Mouse (Mus musculus): Measurements from ENCODE around the gene Tpm3.
"Not testable (repeated sequence)": the region's sequence is repeated elsewhere in the genome, so short reads cannot be mapped to it uniquely, and the experiment has no call there.

Tpm3 gene

DNA sequence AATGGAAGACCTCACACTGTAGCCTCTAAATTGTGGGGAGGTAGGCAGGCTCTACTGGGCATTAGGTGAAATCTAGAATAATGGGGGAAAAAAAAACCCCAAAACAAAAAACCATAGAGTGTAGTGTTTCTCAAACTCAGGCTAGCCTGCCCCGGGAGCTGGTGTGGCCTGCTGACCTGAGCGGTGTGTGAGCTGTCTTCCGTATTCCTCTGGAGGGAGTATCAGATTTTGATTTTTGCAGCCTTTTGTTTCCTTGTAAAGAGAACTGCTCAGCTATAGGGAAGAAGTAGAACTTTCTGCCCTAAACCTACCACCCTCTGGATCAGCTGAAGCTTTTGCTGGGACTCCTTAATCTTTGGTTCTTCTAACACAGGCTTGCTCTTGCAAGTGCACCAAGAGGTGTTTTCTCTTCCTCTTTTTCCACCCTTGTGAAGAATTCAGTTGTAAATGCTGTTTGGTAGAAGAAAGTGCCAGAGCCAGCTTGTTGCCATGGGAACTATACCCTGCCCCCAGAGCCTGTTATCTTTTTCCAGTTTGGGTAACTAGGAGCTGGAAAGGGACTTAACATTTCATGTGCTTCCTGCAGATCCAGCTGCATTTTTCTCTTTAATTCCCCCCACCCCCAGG is 11.4 kb downstream of the Tpm3 start:
- peak; percentile 71 to 86 for DNase-seq (ENCODE audit: low spot score in 2 of 2)

DNA sequence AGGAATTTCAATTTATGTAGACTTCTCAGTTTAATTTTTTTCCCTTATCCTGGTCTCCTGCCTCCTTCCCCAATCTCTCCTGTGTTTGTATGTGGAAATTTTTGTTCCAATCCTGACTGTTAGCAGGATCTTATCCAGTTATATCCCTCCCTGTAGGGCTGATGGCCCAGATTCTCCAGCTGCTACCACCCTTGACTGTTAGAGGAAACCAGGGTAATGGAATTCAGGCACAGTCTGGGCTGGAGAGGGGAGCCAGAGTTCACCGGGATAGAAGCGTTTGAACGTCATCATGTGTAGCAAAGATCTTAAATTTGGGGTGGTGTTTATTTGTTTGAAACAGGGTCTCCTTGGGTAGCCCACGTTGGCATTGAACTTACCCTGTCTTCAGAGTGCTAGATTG is 12.3 kb downstream of the Tpm3 start:
- DNase-seq (ENCODE audit: low spot score in 2 of 2) = no peak

DNA sequence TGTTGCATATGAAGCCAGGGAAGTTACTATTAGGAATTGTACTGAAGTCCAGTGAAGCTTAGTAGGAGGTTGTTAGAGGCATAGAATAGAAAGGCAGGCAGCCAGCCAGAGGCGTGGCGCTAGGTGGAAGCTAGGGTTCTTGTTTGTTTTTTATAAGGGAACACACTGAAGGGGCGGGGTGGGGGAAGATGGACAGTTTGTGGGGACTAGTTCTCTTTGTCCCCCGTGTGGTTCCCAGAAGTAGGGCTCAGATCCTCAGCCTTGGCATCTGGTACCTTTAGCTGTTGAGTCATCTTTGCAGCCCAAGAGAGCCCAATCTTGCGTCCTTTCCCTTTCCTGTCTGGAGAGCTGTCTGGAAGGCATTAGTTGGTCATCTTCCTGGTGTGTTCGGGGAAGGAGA is 12.8 kb downstream of the Tpm3 start:
- peak in 1 of 2 experiments; percentile 36 for DNase-seq (ENCODE audit: low spot score in 2 of 2)

DNA sequence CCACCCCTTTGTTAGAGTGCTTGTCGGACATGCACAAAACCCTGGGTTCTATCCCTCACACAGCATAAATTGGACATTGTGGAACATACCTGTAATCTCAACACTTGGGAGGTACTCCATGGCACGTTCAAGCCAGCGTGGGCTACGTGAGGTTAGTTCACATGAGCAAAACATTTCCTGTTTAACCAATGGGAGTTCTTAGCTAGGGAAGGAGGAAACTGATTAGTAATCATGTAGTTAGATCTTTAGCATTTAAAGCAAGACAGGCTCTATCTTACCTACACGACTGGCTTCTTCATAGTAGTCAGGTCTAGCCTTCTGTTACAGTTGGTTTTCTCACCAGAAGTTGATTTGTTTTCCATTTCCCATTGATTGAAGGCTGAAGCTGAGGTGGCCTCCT is 13.6 kb downstream of the Tpm3 start:
- DNase-seq (ENCODE audit: low spot score in 2 of 2) = no peak

DNA sequence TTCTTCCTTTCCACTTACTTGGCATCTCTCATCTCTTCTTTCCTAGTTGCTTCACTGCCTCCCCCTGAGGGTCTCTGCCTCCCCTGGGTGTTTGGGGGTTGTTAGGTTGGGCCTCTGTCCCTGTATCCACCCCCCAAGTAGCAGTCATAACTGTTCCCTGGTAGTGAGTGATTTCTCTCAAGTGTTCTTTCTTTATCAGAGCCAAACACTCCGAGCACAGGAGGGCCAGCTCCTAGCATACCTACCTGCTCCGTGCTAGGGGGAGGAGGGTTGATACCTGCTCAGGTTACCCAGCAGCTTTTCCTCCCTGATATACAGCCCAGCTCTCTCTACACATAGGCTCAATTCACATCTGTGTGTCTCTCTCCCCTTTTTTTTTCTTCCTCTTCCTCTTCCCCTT is 16.2 kb downstream of the Tpm3 start:
- no peak for DNase-seq (ENCODE audit: low spot score in 2 of 2)

DNA sequence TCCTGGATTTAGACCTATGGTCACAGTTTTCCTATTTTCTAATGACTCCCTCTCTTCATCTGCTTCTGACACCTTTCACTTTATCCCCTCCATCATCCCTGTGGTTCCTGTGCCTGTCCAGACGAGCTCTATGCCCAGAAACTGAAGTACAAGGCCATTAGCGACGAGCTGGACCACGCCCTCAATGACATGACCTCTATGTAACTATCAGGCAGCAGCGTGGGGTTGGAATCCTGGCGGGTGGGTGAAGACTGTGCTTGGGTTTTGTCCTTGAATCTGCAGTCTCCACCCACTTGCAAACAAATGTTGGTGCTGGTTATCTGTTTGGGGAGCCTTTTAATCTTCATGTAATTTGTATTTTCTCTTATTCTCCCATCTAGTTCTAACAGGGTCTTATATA is 18.4 kb downstream of the Tpm3 start:
- DNase-seq (ENCODE audit: low spot score in 2 of 2) = no peak

DNA sequence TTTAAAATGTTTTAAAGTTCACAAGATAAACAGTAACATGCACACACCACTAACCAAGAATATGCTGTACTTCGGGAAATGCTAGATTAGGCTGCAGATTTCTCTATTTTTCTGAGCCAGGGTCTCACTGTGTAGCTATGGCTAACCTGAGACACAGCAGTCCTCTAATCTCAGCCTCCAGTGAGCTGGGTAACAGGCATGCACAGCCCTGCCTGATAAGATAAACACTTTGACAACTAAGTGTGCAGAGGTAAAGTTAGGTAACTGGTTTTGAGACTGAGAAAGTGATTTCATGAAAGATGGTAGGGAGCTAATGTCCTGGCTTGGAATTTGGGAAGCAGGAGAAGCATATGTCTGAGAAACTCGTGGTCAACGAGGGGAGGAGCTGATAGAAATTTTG is 22.0 kb downstream of the Tpm3 start:
- no peak for DNase-seq (ENCODE audit: low spot score in 2 of 2)

DNA sequence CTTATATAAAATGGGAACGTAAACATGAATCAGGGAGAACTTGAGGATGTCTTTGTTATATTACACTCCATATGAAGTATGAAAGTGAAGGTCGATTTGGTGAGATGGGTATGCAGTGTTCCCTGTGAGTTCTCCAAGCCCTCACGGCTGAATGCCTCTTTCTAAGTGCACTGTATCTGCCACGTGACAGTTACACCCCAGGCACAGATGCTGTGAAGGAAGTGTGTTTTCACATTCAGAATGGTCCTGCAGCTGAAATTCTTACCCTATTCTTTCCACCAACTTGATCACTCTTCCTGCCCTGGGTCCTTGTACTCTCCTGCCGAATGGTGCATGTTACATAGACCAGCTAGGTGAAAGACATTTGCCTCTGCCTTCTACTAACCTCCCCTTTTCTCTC is 25.5 kb downstream of the Tpm3 start:
- no peak for DNase-seq (ENCODE audit: low spot score in 2 of 2)

DNA sequence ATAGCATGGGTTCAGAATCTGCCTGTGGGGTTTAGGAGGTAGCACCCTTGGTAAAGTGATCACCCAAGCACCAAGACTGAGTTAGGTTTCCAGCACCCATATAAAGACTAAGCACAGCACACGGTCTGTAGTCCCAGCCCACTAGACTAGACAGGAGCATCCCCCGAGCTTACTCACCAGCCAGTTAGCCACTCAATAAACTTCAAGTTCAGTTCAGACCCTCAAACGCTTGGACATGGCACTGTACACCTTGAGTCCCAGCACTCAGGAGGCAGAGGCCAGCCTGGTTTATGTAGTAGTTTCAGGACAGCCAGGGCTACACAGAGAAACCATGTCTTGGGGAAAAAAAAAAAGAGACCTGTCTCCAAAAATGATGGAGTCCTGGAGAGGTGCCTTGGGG is 28.6 kb downstream of the Tpm3 start:
- DNase-seq (ENCODE audit: low spot score in 2 of 2) = no peak

DNA sequence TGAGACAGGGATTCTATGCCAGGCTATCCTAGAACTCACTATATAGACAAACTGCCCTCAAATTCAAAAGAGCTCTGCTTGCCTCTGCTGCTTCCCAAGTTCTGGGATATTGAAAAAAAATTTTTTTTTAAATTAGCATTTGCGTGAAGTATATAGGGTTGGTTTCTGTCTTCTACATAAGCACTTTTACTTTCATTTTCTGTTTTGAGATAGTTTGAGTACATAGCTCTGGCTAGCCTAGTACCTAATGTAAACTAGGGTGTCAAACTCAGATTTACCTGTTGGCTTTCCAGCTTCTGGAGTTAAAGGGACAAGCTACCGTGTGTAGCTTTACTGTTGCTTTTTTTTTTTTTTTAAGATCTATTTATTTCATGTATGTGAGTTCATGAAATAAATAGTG is 29.2 kb downstream of the Tpm3 start:
- no peak for DNase-seq (ENCODE audit: low spot score in 2 of 2)

DNA sequence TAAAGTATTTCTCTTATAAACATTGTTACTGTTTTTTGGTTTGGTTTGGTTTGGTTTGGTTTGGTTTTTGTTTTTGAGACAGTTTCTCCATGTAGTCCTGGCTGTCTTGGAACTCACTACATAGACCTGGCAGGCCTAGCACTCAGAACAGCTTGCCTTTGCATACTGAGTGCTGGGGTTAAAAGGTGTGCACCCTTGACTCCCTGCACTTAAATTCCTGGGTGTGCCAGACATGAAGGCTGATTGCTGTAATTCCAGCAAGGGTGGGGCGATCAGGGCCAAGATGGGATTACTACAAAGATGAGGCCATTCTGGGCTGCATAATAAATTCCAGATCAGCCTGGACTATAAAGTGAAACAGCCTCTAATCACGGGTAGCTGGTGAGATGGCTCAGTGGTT is 29.8 kb downstream of the Tpm3 start:
- no peak for DNase-seq (ENCODE audit: low spot score in 2 of 2)

DNA sequence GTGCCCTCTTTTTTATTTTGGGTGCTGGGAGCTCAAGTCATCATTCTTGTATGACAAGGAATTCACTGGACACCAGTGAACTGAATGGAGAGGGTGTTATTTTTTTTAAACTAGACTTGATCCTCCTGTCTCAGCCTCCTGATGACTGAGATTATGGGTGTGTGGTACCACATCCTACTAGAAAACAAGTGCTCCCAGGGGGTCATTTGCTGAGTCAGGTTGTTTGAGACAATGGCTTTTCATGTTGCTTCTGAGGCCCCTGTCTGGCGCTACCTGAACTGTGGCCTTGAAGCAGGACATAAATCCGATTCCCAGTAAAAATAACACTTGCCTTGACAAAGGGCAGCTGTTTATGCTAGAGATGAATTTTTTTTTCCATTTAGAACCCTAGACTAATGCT is 30.7 kb downstream of the Tpm3 start:
- DNase-seq (ENCODE audit: low spot score in 2 of 2) = no peak

DNA sequence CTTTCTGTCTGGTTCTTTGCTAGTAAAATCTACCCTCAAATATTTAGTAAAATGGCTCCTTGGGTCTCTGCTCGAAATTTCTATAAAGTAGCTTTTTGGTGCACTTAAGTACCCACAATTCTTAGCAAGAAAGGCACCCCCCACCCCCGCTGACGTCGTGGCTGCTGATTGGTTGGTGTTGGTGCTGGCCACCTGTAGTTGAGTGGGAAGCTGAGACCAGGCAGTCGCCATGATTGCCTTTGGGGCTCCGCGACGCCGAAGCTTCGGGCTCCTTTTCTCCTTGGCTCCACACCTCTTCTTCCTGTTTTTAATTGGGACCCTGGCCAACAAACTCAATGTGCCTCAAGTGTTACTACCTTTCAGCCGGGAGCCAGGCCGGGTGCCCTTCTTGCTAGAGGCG is 31.5 kb downstream of the Tpm3 start, which contains the start of gene Nup210l:
Gene Nup210l, plus strand, starts transcription at position 195 of the 400 bp plus-strand sequence.
- no peak for DNase-seq (ENCODE audit: low spot score in 2 of 2)

DNA sequence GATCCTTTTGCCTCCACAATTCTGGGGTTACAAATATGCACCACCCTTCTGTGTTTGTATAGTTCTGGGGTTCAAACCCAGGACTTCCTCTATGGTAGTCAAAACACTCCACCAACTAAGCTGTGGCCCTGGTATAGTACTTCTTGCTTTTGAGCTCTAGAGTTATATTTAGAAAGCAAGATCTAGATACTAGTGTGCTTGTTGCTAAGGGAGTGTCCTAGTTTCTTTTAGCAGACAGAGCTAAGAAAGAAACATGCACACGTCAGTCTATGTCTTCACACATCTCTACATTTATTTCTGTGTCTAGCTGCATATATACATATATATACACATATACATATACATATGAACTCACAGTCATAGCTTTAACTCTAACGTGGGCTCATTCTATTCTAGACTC is 39.3 kb downstream of the Tpm3 start:
- DNase-seq (ENCODE audit: low spot score in 2 of 2) = no peak

DNA sequence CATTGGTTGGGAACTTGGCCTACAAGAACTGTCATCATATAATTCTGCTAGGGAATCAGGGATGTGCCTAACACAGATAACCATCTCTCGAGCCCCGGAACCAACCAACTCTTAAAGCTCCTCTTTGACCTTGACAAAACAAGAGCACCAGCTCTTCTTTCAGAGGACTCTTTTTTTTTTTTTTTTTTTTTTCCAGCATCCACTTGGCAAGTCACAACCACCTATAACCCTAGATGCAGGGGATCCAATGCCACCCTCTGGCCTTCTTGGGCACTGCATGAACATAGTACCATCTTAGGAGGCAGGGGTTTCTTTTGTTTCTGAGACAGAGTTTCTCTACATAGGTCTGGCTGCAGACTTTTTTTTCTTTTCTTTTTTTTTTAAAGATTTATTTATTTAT is 41.9 kb downstream of the Tpm3 start:
- no peak for DNase-seq (ENCODE audit: low spot score in 2 of 2)

DNA sequence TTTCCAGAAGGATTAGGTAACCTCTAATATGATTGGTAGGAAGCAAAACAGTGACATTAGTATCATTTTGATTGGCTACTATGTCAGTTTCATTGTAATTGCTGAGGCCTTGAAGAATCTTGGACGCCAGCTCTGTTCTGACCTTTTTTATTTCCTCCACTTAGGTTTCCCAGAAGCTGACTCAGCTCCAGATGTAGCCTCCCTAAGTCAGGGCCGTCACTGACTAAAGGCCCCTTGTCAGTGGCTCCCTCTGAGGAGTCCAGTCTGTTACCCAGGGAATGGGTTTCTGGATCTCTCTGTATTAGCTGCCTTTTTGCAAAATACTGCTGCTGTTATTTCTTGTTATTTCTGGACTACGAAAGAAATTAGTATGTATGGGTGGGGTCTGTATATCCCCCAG is 43.1 kb downstream of the Tpm3 start:
- no peak for DNase-seq (ENCODE audit: low spot score in 2 of 2)

DNA sequence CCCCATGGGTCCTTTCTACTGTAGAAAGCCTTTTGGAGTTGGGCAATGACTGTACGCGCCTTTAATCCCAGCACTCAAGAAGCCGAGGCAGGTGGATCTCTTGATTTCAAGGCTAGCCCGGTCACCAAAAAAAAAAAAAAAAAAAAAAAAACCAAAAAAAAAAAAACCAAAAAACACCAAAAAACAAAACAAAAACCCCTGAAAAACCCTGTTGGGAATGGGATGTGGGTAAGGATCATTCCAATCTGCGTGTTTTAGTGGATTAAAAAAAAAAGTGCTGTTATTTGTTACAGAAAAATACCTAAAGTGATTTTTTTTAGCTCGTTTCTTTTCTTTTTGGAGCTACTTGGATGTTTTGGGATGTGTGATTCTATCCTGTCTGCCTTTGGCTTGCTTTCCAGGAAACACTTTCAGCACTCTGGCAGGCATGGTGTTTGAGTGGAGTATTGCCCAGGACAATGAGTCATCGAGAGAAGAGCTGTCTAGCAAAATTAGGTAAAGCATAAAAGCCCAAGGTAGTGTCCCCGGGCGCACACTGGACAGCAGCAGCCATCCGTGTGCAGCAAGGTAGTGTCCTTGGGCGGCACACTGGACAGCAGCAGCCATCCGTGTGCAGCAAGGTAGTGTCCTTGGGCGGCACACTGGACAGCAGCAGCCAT is 45.8 kb downstream of the Tpm3 start:
- DNase-seq (ENCODE audit: low spot score in 2 of 2) = peak; percentile 57 to 67

DNA sequence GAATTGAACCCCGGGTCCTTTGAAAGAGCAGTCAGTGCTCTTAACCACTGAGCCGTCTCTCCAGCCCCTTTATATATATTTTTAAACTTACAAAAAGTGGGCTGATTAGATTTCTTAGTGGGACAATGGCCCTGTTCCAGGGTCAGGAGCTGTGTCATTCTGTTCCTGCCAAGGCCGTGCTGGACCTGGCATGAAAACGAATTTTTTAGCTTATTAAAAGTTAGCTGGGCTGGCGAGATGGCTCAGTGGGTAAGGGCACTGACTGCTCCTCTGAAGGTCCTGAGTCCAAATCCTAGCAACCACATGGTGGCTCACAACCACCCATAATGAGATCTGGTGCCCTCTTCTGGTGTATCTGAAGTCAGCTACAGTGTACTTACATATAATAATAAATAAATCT is 49.6 kb downstream of the Tpm3 start:
- DNase-seq (ENCODE audit: low spot score in 2 of 2) = not testable (repeated sequence)

DNA sequence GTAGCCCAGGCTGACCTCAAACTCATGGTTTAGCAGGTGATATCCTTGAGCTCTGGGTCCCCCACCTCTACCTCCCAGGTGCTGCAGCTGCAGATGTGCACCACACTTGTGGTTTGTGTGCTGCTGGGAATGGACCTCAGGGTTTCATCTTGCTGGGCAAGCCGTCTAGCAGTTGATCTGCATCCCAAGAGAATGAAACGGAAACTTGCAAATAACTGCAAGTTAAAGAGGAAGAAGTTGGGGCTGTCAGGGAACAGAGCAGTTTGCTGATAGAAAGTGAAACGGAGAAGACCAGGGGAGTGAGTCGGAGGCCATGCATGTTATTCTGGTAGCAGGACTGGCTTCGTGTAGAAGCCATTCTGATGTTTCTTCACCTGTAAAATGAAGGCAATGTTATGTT is 53.3 kb downstream of the Tpm3 start:
- DNase-seq (ENCODE audit: low spot score in 2 of 2) = no peak

DNA sequence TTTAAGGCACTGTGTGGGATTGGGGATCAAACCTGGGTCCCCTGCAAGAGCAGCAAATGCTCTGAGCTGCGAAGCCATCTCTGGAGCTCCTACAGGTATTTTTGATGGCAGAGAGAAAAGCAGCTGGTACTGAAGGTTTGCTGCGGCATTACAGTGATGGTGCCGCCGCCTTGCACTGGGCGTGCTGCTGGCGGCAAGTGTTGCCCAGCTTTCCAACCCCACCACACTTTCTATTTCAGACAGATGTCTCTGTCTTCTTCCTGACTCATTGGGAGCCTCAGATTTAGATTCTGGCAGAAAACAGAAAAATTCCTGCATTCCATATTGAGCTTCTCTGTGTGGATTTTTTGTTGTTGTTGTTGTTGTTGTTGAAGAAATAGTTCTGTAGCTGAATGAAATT is 55.4 kb downstream of the Tpm3 start:
- peak in 1 of 2 experiments; percentile 34 for DNase-seq (ENCODE audit: low spot score in 2 of 2)

DNA sequence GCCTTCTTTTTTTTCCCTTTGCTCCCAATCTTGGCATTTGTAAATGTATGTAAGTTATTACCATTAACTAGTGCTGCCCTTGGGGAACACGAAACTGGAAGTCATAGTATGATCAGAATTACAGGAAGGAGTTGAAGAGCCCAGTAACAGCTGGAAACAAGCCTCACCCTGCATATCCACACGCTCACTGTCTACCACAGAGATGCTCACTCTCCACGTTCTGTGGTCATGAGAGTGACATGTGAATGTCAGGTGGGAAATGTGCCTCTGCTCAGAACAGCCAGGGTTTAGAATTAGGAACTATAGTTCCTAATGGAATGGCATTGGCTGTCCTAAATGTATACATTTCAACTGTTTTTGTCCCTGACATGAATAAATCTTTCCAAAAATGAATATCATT is 60.3 kb downstream of the Tpm3 start:
- DNase-seq (ENCODE audit: low spot score in 2 of 2) = no peak

DNA sequence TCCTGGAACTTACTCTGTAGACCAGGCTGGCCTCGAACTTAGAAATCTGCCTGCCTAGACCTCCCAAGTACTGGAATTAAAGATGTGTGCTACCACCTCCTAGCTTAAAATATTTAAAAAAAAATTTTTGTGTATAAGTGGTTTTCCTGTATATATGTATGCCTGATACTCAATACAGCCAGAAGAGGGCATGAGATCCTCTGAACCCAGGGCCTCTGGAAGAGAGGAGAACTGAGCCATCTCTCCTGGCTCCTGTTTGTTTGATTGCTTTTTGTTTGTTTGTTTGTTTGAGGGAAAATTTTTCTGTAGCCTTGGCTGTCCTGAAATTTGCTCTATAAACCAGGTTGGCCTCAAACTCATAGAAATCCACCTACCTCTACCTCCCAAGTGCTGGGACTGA is 60.9 kb downstream of the Tpm3 start:
- no peak for DNase-seq (ENCODE audit: low spot score in 2 of 2)

DNA sequence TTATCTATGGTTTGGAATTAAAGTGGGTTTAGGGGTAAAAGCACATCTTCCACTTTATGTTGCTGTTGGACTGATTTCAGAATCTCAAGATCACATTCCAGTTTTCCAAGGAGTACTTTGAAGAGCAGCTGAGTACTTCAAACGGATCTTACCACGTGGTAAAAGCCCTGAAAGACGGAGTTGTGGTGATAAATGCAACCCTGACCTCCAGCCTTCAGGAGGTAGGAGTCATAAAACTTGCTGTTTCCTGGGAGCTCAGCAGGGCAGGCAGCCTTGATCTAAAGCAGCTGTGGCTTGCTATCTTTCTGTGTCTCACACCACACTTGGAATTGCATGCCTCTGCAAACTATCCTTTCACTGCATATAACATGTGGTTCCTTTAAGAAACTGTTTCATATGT is 62.0 kb downstream of the Tpm3 start:
- DNase-seq (ENCODE audit: low spot score in 2 of 2) = no peak

DNA sequence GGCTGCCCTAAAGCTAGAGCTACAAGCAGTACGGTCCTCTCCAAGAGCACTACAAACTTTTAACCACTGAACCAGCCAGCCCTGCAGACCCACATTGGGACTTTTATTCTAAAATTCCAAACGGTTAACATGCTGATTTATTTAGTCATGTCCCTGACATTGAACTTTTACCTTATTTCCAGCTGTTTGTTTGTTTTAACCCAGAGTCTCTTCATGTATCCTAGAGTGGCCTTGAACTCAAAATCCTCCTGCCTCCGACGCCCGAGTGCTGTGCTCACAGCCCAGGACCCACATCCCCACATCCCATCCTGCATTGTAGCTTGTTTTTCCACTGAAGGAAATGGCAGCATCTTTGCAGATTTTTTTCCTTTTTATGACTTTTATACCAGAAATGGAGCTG is 62.5 kb downstream of the Tpm3 start:
- DNase-seq (ENCODE audit: low spot score in 2 of 2) = no peak

All from right cerebral cortex, postnatal 10 days (tissue).